Mouse (Mus musculus) urinary bladder, postnatal 14 days (tissue): ENCODE data around the gene Ppp1r26.

Experiments
- DNase-seq: peaks from one replicate; pipeline ENCODE4 v3.0.0; 2021; ENCODE audit warnings: low spot score

The Ppp1r26 gene

DNA sequence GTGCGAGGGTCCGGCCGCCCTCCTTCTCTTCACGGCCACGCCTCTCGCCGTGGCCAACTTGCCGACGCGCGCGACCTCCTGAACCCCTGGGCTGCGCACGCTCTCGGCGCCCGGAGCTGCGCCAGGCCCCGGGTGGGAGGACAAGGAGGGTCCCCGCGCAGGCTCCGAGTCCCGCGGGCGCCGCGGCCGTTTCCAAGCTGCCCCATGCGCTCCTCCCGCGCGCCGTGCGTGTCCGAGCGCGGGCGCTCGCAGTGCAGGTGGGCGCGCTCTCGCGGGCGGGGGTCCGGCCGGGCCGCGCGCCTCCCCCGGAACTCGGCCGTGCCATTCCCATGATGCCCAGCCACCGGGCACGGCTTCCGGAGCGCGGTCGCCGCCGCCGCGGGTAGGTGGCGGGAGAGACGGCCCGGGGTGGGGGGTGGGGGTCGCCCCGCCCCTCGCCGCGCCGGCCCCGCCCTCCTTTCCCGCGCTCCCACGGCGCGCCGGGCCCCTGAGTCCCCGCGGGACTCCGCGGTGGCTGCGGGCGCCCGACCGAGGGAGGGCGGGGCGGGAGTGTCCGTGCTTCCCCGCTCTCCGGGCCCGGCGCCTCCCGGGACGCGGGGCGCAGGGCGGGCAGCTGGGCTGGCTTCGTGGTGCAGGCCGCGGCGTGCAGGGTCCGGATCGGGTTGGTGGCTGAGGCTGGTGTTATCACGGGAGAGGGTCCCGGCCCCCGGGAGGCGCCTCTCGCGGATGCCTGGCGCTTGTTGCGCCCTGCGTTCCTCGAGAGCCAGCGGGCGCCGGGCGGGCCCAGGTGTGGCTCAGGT, at the start of gene Ppp1r26:
Gene Ppp1r26 (plus strand): TSS at position 286 of the 800 bp plus-strand sequence.
- peak; percentile 26 for DNase-seq

DNA sequence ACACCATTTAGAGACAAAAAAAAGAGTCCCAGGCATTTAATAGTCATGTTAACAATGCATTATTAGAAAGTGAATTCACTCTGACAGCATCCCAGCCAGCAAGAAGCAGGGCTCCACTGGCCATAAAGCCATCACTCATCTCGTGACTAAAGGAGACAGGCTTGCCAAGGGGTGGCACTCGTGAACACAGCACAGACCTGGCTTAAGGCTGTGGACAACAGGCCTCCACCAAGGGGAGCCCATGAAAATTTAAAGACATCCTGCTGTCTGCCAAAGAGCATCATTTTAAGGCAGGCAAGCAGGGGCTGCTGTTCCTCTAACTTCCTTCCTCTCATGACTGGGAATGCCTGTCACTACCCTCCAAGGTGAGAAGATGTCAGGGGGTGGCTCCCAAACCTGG, 49.7 kb upstream of the Ppp1r26 start:
- no peak for DNase-seq

DNA sequence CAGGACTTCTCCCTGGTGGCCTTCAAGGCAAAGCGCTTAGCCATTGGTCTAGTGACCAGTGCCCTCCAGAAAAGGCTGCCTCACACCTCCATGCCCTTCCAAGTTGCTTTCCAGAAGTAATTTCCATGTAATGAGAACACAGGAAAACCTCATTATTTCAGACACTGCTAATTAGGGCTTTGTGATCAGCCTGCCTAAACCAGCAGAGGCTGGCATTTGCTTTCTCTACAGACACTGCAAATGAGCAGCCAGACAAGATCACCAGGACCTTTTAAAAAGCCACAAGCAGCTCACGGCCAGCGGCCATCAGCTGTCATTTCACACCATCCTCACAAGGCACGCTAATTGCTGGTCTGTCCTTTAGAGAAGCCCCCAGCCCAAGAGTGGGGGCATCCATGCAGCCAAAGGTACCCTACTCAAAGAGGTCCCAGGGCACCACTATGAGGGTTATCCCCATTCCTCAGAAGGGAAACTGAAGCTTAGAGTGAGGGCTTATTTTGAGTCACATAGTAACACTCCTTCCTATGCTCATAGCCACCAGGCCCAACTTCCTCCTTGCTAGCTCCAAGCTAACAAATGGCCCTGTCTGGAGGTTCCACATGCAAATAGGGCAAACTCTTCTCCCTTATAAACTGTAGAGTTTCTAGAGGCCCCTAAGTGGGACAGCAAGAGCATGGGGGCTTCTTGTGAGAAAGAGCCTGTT, 49.0 kb upstream of the Ppp1r26 start:
- DNase-seq, result no peak

DNA sequence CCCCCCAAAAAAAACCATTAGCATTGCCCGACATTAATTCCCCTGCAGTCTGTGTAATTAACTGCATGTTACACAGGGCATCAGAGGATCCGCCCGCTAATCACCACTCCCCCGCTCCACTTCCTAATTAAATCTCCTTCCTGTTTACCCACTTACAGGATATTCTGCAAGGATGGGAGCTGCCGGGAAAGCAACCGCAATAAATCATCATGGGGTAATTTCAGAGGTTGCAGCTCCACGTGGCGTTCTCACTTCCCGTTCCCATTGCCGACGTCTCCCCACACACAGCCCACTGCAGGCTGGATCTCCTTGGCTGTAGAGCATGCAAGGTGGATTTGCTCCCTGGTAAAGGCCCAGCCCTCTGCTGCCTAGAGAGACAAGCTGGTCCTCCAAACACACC, 45.0 kb upstream of the Ppp1r26 start:
- DNase-seq, result peak; percentile 17

DNA sequence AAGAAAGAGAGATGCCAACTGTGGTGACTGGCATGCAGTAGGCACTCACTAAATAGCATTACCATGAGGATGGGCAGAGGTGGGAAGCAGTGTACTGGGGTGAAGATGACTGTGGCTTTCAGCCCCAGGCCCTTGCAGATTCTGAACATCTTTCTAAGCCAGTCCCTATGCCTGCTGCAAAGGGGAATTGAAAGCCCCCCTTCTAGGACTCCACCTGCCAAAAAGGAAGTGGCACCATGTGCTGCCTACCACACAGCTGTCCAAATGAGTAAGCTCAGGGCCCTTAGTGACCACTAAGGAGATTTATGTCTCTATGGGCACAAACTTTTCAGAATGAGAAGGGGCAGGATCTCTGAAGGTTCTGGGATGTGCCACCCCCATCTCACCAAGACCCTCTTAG, 44.5 kb upstream of the Ppp1r26 start:
- DNase-seq, result no peak

DNA sequence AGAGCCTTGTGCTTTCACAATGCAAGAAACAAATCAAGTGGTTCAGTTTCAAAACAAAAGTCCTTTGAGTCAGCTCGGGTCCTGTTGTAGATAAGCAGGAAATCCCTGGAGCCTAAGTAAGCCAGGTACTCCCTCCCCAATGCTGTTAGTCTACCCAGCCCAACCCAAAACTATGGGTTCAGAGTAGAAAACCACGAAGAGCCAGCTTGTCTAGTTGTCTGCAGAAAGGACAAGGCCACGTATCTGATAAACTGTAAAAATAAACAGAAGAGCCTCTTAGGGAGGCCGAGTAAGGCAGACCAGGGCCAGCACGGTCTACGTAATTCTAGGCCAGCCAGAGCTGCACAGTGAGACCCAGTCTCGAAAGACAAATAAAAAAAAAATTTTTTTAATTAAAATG, 38.8 kb upstream of the Ppp1r26 start:
- no peak for DNase-seq

DNA sequence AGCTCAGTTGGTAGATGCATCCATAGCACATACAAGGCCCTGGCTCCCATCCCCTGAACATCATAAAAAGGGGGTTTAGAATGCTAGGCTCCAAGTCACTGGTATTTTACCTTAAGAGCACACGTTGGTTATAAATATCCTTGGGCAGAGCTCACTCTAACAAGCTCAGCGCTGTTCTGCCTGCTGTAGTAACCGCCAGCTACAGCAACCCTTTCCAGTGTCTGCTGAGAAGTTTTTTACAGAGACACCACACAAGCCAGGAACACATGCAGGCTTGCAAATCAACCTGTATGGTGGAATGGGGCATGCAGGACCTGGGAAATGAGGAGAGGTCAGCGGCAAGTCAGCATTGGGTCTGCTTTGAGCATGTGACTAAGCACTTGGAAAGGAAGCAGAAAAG, 37.5 kb upstream of the Ppp1r26 start:
- DNase-seq, result no peak

DNA sequence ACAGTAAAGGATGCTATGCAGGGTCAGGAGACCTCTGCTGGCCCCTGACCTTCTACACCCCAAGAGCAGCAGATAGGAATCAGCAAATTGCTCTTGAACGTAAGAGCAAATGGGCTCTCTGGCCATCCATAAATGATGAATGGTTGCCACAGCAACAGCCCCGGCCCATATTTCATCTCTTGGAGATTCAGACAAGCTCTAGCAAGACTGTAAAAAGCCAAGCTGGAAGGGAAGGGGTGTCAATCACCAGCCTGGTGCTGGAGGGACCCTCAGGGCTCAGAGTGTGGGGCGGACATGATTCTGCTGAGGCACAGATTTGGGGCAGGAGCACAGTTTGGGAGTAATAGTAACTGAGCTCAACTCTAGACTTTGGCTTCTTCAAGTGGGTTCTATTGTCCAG, 37.0 kb upstream of the Ppp1r26 start:
- no peak for DNase-seq

DNA sequence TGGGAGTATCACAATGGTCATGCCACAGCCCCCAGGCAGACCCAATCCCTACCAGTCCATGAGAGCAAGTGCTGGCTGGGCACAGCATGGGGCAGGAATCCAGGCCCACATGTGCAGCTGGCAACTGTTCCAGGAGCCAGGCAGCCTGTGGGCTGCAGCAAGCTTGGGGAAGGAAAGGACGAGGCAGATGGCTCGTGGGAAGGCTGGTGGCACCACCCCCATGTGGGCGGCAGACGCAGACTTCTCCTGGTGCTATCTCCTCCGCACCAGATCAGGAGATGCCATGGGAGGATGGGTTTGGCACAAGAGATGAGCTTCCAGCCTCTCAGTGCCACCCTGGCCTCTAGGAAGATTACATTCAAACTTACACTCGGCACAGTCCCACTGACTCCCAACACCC, 33.7 kb upstream of the Ppp1r26 start:
- no peak for DNase-seq

DNA sequence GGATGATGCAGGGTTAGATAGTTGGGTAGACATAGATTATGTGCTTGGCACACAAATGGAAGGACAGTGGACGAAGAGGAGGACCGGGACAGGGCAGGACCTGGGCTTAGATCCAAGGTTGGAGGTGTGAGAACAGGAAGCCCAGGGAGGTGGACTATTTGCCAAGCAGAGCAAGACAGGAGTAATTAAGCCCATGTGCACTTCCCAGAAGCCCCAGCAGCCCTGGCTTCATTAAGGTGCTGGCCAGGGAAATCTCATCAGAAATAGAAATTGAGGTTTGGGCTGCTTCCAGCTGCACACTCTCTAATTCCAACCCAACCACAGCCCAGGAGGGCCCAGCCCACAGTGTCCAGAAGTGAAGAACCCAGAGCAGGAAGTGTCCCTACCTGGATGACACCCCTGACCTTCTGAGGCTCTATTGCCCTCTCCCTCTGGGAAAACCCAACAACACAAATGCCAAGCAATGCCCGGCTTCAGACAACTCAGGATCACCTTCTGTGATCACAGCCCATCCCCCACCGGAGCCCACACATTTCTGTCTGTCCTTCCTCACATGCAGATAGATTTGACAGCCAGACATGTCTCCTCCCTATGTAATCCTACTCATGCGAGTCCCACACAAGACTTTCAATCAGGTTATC, 32.4 kb upstream of the Ppp1r26 start:
- DNase-seq, result no peak

DNA sequence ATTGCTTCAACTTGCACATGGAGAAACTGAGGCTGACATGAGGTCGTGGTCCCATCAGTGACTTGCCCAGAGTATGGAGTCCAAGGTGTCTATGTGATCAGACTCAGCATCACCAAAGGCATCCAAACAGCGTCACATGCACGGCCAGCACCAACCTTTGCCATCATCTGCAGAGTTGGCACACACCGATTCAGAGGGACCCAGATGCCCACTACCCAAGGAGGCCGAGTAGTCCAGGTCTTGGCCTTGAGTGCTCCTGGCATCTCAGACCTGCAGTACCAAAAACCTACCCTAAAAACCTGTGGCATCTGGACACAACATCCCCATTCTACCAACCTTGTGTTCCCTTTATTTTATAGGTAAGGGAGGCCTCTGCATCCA, 31.9 kb upstream of the Ppp1r26 start:
- DNase-seq, result no peak

DNA sequence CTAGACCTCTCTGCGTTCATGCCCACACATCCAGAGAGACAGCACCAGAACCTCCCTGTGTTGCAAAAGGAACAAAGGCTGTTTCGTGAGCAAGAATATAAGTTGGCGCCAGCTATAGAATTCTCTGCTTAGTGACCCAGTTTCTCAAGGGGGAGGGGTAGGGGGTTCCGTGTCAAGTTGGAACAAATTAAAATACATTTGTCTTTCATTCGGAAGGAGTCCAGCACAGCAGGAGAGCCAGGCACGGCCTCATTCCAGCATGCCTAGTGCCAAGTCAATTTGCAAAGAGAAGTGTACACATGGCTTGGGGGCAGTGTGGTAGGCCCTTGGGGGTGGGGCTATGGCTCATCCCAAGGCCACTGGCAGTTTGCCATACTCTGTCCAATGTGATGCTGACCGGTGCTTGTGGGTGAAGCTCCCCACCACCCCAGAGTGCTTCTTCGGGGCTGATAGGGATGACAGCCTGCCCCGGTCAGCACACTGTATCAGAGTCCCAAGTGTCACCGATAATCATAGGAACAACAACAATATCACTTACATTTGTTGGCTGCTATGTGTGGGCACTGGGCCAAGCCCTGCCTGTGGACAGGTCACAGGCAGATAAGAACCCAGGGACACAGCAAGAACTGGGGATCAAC, 31.1 kb upstream of the Ppp1r26 start:
- DNase-seq, result peak; percentile 16

DNA sequence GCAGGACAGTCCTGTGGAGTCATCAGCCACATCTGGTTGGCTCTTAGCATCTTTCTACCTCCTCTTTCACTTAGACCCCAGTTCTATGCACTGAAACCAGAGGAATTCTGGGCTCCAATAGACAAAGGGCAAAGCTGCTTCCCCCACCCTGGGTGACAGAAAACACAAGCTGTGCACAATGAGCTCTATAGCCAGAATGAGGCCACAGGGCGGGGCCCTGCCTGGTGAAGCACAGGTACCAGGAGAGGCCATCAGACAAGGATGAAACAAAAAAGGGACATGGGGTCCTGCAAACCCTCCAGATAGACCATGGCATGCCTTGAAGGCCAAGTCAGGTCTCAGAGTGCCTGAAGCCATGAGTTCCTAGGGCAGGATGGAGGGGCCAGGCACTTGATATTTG, 30.1 kb upstream of the Ppp1r26 start:
- DNase-seq, result no peak

DNA sequence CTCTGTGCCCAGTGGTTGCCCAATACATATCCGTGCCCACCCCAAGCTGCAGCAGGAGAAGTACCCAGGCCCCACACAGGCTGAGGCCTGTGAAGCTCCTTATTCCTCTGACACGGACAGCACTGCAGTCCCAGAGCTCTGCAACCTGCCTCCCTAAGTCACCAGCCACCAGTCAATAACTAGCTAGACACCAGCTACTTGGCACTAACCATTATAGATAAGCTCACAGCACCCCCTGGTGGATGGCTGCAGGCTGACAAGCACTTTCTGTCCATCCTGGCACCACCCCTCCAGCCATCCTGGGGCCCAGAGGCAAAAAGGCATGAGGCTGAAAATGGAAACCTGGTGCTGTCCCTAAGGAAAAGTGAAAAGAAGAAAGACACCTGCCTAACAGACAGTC, 28.6 kb upstream of the Ppp1r26 start:
- peak; percentile 91 for DNase-seq

DNA sequence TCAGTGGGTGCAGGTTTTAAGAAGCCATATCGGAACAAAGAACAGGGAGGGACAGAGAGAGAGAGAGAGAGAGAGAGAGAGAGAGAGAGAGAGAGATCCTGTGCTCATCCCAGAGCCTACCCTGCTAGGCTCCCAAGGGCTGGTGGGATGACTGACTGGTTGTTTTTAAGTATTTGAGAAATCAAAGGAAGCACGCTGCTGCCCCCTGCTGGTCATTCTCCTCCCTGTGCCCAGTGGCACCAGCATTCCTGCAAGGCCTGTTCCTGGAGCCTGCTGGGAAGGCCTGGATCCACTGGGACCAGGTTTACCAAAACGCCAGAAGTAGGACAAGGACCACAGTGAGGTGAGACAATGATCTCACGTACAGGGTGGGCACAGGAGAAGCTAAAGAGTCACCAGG, 26.7 kb upstream of the Ppp1r26 start:
- DNase-seq, result peak; percentile 92

DNA sequence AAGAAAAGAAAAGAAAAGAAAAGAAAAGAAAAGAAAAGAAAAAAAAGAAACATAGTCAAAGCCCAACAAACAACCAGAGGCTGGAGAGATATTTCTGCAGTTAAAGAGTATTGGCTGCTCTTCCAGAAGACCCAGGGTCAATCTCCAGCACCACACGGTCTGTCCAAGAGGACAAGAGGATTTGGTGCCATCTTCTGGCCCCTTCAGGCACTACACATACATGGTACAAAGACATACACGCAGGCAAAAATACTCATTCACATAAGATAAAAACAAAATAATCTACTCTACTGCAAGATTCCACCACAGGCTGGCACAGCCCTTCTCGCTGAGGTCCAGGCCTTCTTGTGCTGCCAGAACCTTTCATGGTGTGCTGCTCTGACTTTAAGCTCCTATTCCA, 23.4 kb upstream of the Ppp1r26 start:
- DNase-seq, result peak; percentile 49

DNA sequence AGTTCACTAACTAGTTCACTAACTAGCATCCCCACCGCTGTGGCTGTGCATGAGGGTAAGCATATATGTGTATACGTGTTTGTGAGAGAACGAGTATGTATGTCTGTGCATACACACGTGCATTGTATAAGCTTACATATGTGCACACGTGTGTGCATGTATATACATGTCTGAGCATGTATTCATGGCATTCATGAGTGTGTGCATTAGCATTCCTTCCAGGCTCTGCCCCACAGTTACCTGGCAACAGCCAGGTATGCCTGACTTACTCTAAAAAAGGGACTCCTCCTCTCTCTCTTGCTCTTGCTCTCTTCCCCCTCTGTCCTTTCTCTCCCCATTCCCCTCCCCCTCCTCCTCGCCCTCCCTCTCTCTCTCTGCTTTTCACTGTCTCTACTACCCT, 19.4 kb upstream of the Ppp1r26 start:
- no peak for DNase-seq

DNA sequence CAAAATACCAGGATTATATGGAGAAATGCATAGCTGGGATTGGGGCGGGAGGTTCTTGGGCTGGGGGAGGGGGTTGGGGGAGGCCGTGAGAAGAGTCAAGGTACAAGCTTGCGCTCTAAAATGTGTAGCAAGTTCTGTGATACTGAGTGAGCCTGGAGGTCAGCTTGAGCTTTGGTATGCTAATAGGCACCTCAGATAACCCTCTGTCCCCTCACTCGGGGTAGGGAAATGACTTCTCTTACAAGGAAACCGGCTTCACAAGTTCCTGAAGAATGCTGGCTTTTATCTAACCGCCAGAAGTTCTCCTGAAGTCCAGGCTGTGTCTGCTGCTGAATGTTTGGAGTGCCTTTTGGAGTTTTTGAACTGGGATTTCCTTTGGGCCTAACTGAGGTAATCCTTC, 15.8 kb upstream of the Ppp1r26 start:
- no peak for DNase-seq

DNA sequence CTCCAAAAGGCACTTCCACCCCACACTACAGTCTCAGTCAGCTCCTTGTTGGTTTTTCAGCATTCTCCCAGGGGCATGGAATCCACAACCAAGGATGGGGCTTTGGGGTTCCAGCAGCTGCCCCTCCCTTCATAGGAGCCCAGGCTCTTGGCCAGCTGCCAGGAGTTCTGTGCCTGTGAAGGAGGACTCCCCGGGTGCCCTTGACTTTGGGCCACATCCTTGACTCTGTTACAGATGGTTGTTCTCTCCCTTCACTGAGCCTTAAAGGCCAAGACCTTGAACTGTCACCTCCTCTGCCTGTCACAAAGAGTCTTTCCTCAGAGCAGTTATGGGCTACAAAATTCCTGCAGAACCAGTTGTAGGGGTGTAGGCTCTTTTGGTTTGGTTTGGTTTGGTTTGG, 13.8 kb upstream of the Ppp1r26 start:
- DNase-seq, result peak; percentile 24

DNA sequence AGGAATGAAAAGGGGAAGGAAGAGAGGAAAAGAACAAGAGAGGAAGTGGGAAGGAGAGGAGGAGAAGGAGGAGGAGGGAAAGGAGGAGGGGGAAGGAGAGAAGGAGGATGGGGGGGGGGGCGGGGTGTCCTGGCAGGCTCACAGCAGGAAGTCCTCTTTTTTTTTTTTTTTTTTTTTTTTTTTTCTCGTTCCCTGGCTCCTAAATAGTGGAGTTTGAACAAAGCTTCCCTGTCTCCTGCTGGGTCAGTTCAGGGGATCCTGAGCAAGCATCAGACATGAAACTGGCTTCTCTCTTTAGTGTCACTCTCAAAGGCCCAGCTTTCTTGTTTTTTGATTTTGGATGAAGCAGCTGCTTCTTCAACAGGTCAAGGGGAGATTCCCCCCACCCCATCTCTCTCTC, 13.1 kb upstream of the Ppp1r26 start:
- no peak for DNase-seq

DNA sequence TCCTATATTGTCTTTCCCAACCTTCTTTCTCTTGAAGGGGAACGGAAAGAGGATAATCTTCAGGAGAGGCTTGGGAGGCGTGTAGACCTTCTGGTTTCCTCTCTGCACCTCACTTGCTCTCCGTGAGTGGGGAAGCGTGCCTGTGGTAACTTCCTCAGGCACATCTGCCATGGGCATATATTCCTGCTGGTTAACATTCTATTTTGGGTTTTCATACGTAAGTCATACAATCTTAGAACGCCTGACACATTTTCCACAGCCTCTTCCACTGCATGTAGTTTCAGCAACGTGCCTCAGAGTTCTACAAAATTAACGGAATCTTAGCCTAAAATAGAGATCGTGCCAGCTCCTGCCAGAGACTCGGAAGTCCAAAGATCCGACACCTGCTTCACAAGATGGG, 11.2 kb upstream of the Ppp1r26 start:
- no peak for DNase-seq

DNA sequence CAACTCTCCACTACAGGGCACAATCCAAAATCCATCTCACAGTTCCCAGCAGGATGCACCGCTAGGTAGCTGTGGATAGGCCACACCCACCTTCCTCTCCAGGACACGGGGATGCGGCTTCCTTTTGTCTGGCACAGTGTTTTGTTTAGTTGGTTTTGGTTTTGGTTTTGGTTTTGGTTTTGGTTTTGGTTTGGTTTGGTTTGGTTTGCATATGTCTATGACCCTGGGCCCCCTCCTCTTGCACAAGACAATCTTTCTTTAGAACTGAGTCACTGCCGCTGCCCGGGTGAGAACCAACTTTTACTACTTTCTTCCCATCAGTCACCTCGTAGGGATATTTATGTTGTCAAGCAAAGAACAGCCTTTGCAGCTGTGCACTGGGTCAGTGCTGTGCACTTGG, 5.8 kb upstream of the Ppp1r26 start:
- DNase-seq, result no peak

DNA sequence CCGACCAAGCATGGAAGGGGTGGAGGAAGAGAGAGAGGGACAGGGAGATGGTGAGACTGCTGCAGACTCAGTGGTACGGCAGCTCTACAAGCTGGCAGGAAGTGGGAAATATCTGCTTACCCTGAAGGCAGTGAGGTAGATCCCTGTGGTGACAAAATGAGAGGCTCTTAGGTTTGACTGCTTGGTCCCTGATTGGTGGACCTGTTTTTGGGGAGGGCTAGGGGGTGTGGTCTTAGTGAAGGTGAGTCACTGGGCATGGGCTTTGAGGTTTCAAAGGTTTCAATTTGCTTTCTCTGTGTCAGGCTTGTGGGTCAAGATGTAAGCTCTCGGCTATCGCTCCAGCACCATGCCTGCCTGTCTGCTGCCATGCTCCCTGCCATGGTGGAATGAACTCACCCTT, 1.5 kb upstream of the Ppp1r26 start:
- no peak for DNase-seq
